Mouse (Mus musculus) neural tube, embryonic 12.5 days (tissue): ENCODE results near the gene Ralgps1. TPM values are rescaled to one million over a fixed set of nuclear protein-coding genes. Genes with fewer than 3 reads are reported as not detected.

ENCODE experiments used
- ATAC-seq: fragments of 200-750 bp; cut with Nextera tagmentation; 2 replicates; pipeline ENCODE4 v1.8.0; 2017; ENCODE audit warnings: low read depth, mild to moderate bottlenecking, moderate TSS enrichment, moderate library complexity; ENCODE audit not compliant: low FRiP score
- H3K27ac ChIP-seq: fragments of 300-500 bp; sonication (generic); 2 replicates; pipeline ENCODE4 v1.5.1; 2016
- H3K27me3 ChIP-seq: fragments of 300-500 bp; sonication (generic); replicated peaks from 2 replicates; pipeline ENCODE4 v1.6.1; 2016; ENCODE audit warnings: mild to moderate bottlenecking
- H3K36me3 ChIP-seq: fragments of 300-500 bp; sonication (generic); 2 replicates; pipeline ENCODE4 v1.6.1; 2016; ENCODE audit warnings: mild to moderate bottlenecking
- H3K4me1 ChIP-seq: fragments of 300-500 bp; sonication (generic); 2 replicates; pipeline ENCODE4 v1.6.1; 2016
- H3K4me2 ChIP-seq: fragments of 300-500 bp; sonication (generic); replicated peaks from 2 replicates; pipeline ENCODE4 v1.6.1; 2016; ENCODE audit warnings: mild to moderate bottlenecking
- H3K4me3 ChIP-seq: fragments of 300-500 bp; sonication (generic); 2 replicates; pipeline ENCODE4 v1.5.1; 2016
- H3K9ac ChIP-seq: fragments of 300-500 bp; sonication (generic); 2 replicates; pipeline ENCODE4 v1.6.1; 2016; ENCODE audit warnings: mild to moderate bottlenecking
- H3K9me3 ChIP-seq: fragments of 300-500 bp; sonication (generic); 2 replicates; pipeline ENCODE4 v1.6.1; 2016; ENCODE audit warnings: mild to moderate bottlenecking
- WGBS: fragments of 180-500 bp; shearing (Covaris S2); methylation state at CpG from one replicate; pipeline ENCODE4 v1.1.7; 2016; 5-methylcytosine and 5-hydroxymethylcytosine counted together
- polyA plus RNA-seq: library from polyadenylated mRNA; unstranded; fragments of >200 nt; fragmentation: Nextera tagmentation; extraction: Ambion mirVana; gene quantifications from 2 replicates; pipeline ENCODE4 v1.2.1, GENCODE M21; 2016

Gene Ralgps1
- polyA plus RNA-seq, 1 experiment from 2014 or later, result 25.9 TPM

- H3K9ac ChIP-seq, result no peak overlapping the region
- H3K4me2 ChIP-seq, result no peak overlapping the region
- no peak overlapping the region for H3K4me3 ChIP-seq
- H3K27me3 ChIP-seq, result no peaks in the 10 kb centered on the region
- H3K27ac ChIP-seq, result no peak overlapping the region
- ATAC-seq, result no peak
- peaks cover 4% of the 10 kb centered on the region; the same call in 1 of the 2 replicates for H3K36me3 ChIP-seq
- no peaks in the 10 kb centered on the region for H3K4me1 ChIP-seq
- no peaks in the 10 kb centered on the region for H3K9me3 ChIP-seq
- WGBS, result 89% methylated on average over 2 of the region's 2 CpGs
These were observed 100.7 kb downstream of the Ralgps1 start for GRCm38 (mm10) chr2:33270569-33270968.

DNA sequence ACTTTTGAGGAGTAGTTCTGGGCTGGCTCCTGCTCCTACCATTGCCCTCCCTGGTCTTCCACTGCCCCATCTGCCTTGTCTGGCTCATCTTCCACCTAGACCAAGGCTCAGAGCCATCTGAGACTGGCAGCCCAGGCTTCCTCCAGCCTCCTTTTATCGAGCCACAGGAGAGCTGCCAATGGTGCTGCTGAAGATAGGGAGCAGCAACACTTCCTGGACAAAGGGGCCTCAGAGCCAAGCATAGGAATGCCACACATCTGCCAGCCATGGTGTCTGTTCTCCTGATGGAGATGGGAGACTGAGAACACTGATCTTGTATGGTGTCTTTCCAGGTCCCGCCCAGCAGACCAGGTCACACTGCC, 102.2 kb downstream of the Ralgps1 start:
- no peak for ATAC-seq

DNA sequence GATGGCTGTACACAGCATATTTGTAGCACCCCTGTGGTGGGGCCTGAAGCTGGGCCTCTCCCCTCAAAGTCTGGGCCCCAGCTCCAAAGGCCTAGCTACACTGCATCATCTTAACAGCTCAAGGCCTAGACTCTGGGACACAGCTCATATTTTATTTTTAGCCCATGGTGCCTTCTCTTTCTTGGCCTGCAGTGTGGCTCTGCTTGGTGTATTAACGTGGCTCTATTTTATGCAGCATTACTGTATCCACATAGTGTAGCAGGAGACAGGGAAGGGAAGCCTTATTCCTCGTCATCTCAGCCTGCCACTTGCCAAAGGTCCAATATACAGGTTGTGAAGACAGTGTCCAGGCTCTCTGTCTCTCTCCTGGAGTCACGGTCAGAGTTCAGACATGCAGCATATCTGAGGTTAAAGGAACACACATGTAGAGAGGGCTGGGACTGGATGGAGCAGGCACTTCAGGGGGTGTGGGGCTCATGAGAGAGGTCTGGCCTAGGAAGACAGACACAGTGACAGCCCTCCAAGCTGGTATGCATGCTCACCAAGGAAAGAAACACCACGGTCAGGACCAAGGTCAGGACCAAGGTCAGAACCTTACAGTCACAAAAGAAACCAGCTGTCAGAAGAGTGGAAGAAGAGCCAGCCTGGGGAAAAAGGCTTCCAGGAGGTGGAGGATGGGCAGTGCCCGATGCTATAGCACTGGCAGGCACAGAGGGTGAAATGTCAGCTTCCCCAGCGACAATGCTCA, 102.7 kb downstream of the Ralgps1 start:
- WGBS, result 78% methylated on average over 6 of the region's 6 CpGs
- no peak for ATAC-seq
- H3K4me1 ChIP-seq, result no peaks in the 10 kb centered on the region
- H3K27me3 ChIP-seq, result no peaks in the 10 kb centered on the region
- H3K27ac ChIP-seq, result no peak overlapping the region
- H3K9ac ChIP-seq, result no peak overlapping the region
- no peak overlapping the region for H3K4me2 ChIP-seq
- peaks cover 4% of the 10 kb centered on the region; the same call in 1 of the 2 replicates for H3K36me3 ChIP-seq
- no peaks in the 10 kb centered on the region for H3K9me3 ChIP-seq
- H3K4me3 ChIP-seq, result no peak overlapping the region

More for the DNA sequence above, 102.2 kb downstream of the Ralgps1 start:
- 92% methylated on average over 2 of the region's 2 CpGs for WGBS
- H3K4me1 ChIP-seq, result no peaks in the 10 kb centered on the region
- H3K9ac ChIP-seq, result no peak overlapping the region
- H3K9me3 ChIP-seq, result no peaks in the 10 kb centered on the region
- no peak overlapping the region for H3K27ac ChIP-seq
- peaks cover 4% of the 10 kb centered on the region; the same call in 1 of the 2 replicates for H3K36me3 ChIP-seq
- no peaks in the 10 kb centered on the region for H3K27me3 ChIP-seq
- no peak overlapping the region for H3K4me3 ChIP-seq
- H3K4me2 ChIP-seq, result no peak overlapping the region

- 82% methylated on average over 1 of the region's 1 CpGs for WGBS
- no peak for ATAC-seq
- no peak overlapping the region for H3K4me2 ChIP-seq
These were observed 104.2 kb downstream of the Ralgps1 start for GRCm38 (mm10) chr2:33267075-33267474.

GRCm38 (mm10) chr2:33265793-33266192, 105.5 kb downstream of the Ralgps1 start:
- no peaks in the 10 kb centered on the region for H3K4me1 ChIP-seq
- peaks cover 4% of the 10 kb centered on the region; the same call in 1 of the 2 replicates for H3K36me3 ChIP-seq
- no peak overlapping the region for H3K27ac ChIP-seq
- ATAC-seq, result no peak
- H3K9me3 ChIP-seq, result no peaks in the 10 kb centered on the region
- no peaks in the 10 kb centered on the region for H3K27me3 ChIP-seq
- no peak overlapping the region for H3K9ac ChIP-seq
- 77% methylated on average over 3 of the region's 3 CpGs for WGBS
- no peak overlapping the region for H3K4me2 ChIP-seq
- no peak overlapping the region for H3K4me3 ChIP-seq

More at GRCm38 (mm10) chr2:33267075-33267474, 104.2 kb downstream of the Ralgps1 start:
- Histone ChIP-seq H3K27ac (no peak overlapping the region), H3K9ac (no peak overlapping the region), H3K4me1 (no peaks in the 10 kb centered on the region), H3K27me3 (no peaks in the 10 kb centered on the region), H3K9me3 (no peaks in the 10 kb centered on the region), H3K36me3 (peaks cover 4% of the 10 kb centered on the region; the same call in 1 of the 2 replicates), H3K4me3 (no peak overlapping the region)

DNA sequence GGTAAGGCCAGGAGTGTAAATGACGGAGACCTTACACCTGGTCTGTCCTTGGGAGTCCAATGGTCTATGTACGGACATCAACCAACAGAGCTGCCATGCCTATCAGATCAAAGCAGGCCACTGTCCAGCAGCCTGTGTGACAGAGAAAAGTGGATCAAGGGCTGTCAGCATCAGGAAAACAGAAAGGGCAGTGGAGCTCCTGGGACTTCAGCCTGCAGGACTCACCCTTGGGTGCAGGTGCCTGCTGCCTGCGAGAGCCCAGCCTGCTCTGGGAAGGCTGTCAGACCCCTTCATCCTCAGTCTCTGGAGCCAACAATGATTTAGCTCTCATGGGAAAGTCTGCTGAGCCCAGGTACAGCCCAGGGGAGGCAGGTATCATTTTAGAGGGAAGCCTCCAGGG, 109.8 kb downstream of the Ralgps1 start:
- no peak overlapping the region for H3K4me3 ChIP-seq
- no peaks in the 10 kb centered on the region for H3K9me3 ChIP-seq
- H3K4me1 ChIP-seq, result no peaks in the 10 kb centered on the region
- no peak overlapping the region for H3K9ac ChIP-seq
- peaks cover 14% of the 10 kb centered on the region; the same call in 1 of the 2 replicates for H3K36me3 ChIP-seq
- H3K27ac ChIP-seq, result no peak overlapping the region
- H3K4me2 ChIP-seq, result no peak overlapping the region
- no peaks in the 10 kb centered on the region for H3K27me3 ChIP-seq
- ATAC-seq, result no peak
- 96% methylated on average over 3 of the region's 3 CpGs for WGBS

DNA sequence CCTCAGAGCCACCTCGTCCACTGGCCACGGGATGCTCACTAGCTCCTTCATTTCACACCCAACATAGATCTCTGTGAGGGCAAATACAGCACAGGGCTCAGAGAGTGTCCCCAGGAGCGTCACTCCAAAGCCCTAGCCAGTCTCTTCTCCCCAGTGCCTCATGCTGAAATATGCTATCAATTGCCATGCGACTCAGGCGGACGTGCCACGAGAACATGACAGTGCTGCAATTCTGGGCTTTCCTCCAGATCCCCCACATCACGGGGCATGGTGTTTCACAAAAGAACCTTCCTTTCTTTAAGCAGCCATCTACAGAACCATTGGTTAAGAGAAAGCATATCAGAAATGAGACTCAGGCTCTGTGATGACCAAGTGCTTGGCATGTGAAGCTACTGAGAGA, 110.5 kb downstream of the Ralgps1 start:
- Histone ChIP-seq H3K27ac (no peak overlapping the region), H3K4me1 (no peaks in the 10 kb centered on the region), H3K4me2 (no peak overlapping the region), H3K9me3 (no peaks in the 10 kb centered on the region), H3K36me3 (peaks cover 15% of the 10 kb centered on the region; the same call in 1 of the 2 replicates), H3K27me3 (no peaks in the 10 kb centered on the region), H3K4me3 (no peak overlapping the region), H3K9ac (no peak overlapping the region)
- ATAC-seq, result no peak
- WGBS, result 91% methylated on average over 8 of the region's 8 CpGs

DNA sequence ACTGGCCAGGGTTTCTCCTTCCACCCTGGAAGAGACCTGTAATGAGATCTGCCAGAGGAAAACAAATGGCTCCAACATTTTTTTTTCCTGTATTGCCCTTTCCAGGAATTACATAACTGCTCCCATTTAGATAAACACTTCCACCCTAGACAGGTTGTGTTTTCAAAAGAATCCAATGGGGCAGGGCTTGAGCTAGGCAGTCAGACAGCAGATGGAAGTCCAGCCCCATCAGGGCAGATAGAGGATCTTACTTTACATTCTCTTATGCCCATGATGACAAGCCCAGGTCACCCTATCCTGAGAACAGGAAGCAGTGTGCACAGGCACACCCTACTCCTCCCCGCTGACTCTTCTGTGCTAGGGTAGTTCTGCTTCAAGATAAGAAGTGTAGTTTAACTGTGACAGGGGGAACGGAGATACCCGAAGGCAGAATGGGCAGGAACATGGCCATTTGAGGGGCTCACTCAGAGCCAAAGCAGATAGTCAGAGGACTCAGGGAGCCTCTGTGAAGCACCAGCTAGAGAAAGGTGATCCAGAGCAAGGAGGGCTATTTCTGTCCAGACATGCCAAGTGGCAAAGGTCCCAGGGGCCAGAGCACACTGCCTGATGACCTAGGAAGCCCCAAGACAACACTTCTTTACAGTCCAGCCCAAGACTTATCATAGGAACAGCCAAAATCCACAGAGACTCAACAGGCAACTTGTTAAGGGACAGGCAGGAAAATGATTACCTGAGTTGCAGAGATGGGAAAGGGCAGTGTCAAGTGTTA, 114.3 kb downstream of the Ralgps1 start:
- Histone ChIP-seq H3K4me2 (no peak overlapping the region), H3K36me3 (peaks cover 15% of the 10 kb centered on the region; the same call in 1 of the 2 replicates), H3K27ac (no peak overlapping the region), H3K4me3 (no peak overlapping the region), H3K4me1 (peaks cover 17% of the 10 kb centered on the region), H3K9ac (no peak overlapping the region), H3K27me3 (no peaks in the 10 kb centered on the region), H3K9me3 (no peaks in the 10 kb centered on the region)
- no peak for ATAC-seq
- 94% methylated on average over 3 of the region's 3 CpGs for WGBS

DNA sequence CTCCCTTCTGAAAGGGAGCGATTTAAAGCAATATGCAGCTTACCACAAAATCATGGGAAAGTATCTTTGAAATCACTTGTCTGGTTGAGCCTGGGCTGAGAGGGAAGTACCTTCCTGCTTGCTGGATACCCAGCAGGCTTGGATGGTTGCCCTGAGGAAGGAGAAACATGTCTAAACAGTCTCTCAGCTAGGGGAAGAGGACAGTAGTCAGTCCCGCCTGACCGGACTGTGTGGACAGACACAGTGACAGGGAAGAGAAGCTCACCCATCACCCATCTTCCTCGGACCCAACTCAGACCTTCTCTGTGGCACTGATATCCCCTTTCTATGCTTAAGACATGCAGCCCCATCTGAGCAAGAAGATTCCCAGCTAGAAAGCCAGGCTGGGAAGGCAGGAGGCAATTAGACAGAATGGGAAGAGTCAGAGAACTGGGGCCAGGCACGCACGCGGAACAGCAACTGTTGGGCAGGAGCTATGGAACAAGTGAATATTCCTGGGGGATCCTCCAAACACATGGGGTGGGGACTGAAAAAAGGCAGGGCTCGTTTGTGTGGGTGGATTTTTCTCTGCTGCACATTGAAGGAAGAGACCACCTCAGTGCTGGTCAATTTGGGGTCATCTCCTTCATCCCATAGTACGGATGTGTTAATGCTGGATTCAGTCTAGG, 116.8 kb downstream of the Ralgps1 start:
- Histone ChIP-seq H3K9me3 (no peaks in the 10 kb centered on the region), H3K4me2 (no peak overlapping the region), H3K36me3 (0 out of 2 replicates have a peak, but pooled peaks cover 4% of the 10 kb centered on the region), H3K27me3 (no peaks in the 10 kb centered on the region), H3K9ac (no peak overlapping the region), H3K4me1 (peaks cover 17% of the 10 kb centered on the region), H3K4me3 (no peak overlapping the region), H3K27ac (no peak overlapping the region)
- no peak for ATAC-seq
- 85% methylated on average over 9 of the region's 9 CpGs for WGBS

DNA sequence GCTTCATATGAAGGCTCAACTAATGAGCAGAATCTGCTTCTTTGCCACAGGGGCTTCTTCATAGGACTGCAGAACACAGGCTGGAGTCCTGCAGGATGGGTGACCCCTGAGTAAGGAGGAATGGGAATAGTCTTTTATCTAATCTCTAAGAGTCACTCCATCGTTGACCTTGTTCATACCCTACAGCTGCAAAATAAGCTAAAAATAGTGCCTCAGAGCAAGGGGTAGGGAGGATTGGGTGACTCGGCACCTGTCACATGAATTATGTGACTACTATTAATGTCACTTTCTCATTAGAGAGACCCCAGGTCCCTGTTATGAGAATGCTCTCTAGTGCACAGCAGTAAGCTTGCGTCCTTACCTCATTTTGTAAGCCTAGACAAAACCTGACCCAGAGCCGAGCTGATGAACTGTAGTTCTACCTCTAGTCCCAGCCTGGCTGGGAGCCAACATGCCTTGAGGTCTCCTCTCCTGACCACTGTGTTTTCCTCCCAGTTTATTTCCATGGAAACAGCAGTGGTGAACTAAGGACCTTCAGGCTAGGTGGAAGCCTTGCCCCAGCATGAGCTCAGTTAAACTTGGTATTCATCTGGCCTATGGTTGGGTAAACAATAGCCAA, 117.6 kb downstream of the Ralgps1 start:
- no peak overlapping the region for H3K27ac ChIP-seq
- H3K27me3 ChIP-seq, result no peaks in the 10 kb centered on the region
- ATAC-seq, result no peak
- WGBS, result 65% methylated on average over 4 of the region's 4 CpGs
- H3K9ac ChIP-seq, result no peak overlapping the region
- no peak overlapping the region for H3K4me2 ChIP-seq
- no peaks in the 10 kb centered on the region for H3K9me3 ChIP-seq
- no peak overlapping the region for H3K4me3 ChIP-seq
- H3K36me3 ChIP-seq, result 0 out of 2 replicates have a peak, but pooled peaks cover 3% of the 10 kb centered on the region
- H3K4me1 ChIP-seq, result peaks cover 17% of the 10 kb centered on the region

DNA sequence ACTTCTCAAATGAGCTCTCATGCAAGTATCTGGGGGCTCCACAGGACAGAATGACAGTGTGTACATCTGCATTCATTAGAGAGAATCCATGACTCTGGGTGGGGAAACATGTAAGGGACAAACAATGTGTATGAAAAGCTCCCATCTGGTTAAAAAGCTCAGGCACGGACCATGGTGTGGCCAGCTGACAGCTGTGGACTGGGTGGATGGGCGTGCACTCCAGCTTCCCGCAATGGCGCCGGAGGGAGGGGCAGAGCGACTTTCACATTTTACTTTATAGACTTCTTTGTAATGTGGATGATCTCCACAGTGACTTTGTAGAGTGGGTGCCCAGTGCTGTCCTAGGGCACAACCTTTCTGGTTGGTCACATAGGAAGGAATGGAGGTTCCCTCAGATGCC, 118.5 kb downstream of the Ralgps1 start:
- Histone ChIP-seq H3K9ac (no peak overlapping the region), H3K27me3 (no peaks in the 10 kb centered on the region), H3K4me3 (no peak overlapping the region), H3K27ac (no peak overlapping the region), H3K9me3 (no peaks in the 10 kb centered on the region), H3K4me2 (no peak overlapping the region), H3K4me1 (peaks cover 17% of the 10 kb centered on the region), H3K36me3 (0 out of 2 replicates have a peak, but pooled peaks cover 3% of the 10 kb centered on the region)
- no peak for ATAC-seq
- 85% methylated on average over 6 of the region's 6 CpGs for WGBS
